Mouse (Mus musculus) thymus, adult 2 months (tissue): ENCODE results near the gene Hlf.

Source experiments
- CTCF ChIP-seq: fragments of 200-500 bp; IDR thresholded peaks from 2 replicates; pipeline ENCODE4 v1.5.1; 2012; ENCODE audit warnings: mild to moderate bottlenecking, control low read depth, low read length, moderate library complexity, borderline replicate concordance; ENCODE audit not compliant: control insufficient read depth, poor library complexity, insufficient read depth; ENCODE audit errors: extremely low read depth
- POLR2A ChIP-seq: fragments of 200-500 bp; IDR thresholded peaks from 2 replicates; pipeline ENCODE4 v1.6.1; 2012; ENCODE audit warnings: mild to moderate bottlenecking, low read length, control low read depth, moderate library complexity; ENCODE audit not compliant: control insufficient read depth, poor library complexity, insufficient read depth; ENCODE audit errors: extremely low read depth

DNA sequence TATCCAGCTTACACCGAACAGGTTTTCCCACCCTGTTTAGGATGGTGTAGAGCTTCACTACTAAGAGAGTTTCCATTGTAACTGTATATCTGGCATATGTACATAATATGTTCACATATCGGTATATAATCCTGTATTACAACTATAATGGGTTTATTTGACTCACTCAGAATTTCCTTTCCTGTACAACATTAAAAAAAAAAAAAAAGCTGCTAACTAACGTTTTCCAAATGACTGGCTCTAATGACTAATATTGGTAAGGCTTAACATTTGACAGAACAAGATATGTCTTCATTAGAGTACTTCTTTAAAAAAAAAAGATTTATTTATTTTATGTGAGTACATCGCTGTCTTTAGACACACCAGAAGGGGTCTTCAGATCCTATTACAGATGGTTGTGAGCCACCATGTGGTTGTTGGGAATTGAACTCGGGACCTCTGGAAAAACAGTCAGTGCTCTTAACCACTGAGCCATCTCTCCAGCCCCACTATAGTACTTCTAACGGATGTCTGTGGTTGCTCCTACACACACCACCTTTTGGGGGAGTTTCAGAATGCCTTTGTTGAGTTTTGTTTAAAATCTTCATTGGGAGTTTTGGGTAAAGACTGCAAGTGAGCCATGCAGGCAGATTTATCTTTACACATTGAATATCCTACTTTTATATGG, 41.1 kb downstream of the Hlf start:
- TF ChIP-seq POLR2A (no peak), CTCF (no peak)
